Mouse (Mus musculus) ES-Bruce4 (cell line): Measurements from ENCODE around the gene Ctdsp2.

ENCODE experiments used
- EP300 ChIP-seq: IDR thresholded peaks from 2 replicates; pipeline ENCODE4 v1.6.1; 2011; ENCODE audit warnings: low read depth, low read length; ENCODE audit not compliant: insufficient read depth
- POLR2A ChIP-seq: IDR thresholded peaks from one replicate; pipeline ENCODE4 v1.8.1; 2011; ENCODE audit warnings: low read length; ENCODE audit not compliant: insufficient read depth

GRCm38 (mm10) chr10:126985127-126985526 lies 6.6 kb downstream of the Ctdsp2 start:
- TF ChIP-seq POLR2A, result no peak
- no peak for TF ChIP-seq EP300
